In the genomic region with DNA sequence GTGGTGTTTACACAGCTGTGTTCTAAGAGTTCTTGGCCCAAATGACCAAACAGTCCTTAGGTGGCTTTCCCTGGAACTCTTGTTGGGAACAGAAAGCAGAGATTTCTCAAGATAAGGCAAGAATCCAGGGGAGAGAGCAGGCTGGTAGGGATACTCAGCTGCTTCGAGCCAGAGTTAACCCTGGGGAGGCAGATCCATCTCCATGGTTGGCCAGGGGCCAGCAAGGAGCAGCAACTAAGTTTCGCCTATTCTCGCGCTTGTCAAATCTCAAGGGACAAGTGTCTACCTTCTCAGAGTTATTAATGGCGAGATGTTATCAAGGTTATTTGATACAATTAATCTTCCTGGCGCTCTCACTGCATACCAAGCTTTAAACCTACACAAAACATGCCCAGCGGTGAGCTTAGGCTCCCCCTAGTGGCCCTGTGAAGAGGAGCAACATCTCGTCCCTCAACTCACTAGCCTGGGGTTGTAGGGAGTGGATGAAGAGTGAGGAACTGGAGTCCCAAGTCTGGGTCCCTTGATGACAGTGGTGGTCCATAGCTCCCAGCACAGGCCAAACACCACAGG, we compare ENCODE assay signal across 8 mouse cellular contexts. TPM values are rescaled to one million over a fixed set of nuclear protein-coding genes. Genes with fewer than 3 reads are reported as not detected.
DNase-seq lines count a peak whose midpoint lies in the region; ATAC-seq and TF ChIP-seq lines count a peak whose summit lies in the region.

No protein-coding gene starts in this region.

- H3K9me3 ChIP-seq in midbrain, embryonic 11.5 days (ENCODE audit: control insufficient read depth, low read length): no peaks in the 10 kb centered on the region
- no peaks in the 10 kb centered on the region for H3K9me3 ChIP-seq in midbrain, embryonic 13.5 days
- no peaks in the 10 kb centered on the region for H3K9me3 ChIP-seq in heart, postnatal 0 days (replicated peaks; ENCODE audit: control insufficient read depth, low read length)
- no peaks in the 10 kb centered on the region for H3K9me3 ChIP-seq in limb, embryonic 14.5 days (ENCODE audit: control insufficient read depth, low read length)

- TF ChIP-seq CTCF in heart, postnatal 0 days (IDR thresholded peaks at IDR 0.05; ENCODE audit: low read depth): peak; percentile 84

- H3K4me2 ChIP-seq in midbrain, embryonic 11.5 days: no peak overlapping the region
- no peak overlapping the region for H3K4me2 ChIP-seq in midbrain, embryonic 13.5 days (replicated peaks)
- H3K4me2 ChIP-seq in heart, postnatal 0 days (ENCODE audit: low read depth, low read length): no peak overlapping the region
- no peak overlapping the region for H3K4me2 ChIP-seq in limb, embryonic 14.5 days (replicated peaks; ENCODE audit: low read depth, low read length, severe bottlenecking)

- WGBS in midbrain, embryonic 11.5 days: 38% methylated on average over 8 of the region's 8 CpGs
- 29% methylated on average over 8 of the region's 8 CpGs for WGBS in midbrain, embryonic 13.5 days
- WGBS in heart, postnatal 0 days: 18% methylated on average over 8 of the region's 8 CpGs
- 35% methylated on average over 8 of the region's 8 CpGs for WGBS in limb, embryonic 14.5 days

- peaks cover 4% of the 10 kb centered on the region for H3K36me3 ChIP-seq in midbrain, embryonic 11.5 days (ENCODE audit: control insufficient read depth, insufficient read depth, low read length)
- peaks cover 18% of the 10 kb centered on the region for H3K36me3 ChIP-seq in midbrain, embryonic 13.5 days
- H3K36me3 ChIP-seq in heart, postnatal 0 days (replicated peaks; ENCODE audit: control insufficient read depth, insufficient read depth, low read length): peaks cover 49% of the 10 kb centered on the region
- peaks cover 30% of the 10 kb centered on the region for H3K36me3 ChIP-seq in limb, embryonic 14.5 days (ENCODE audit: control insufficient read depth, insufficient read depth, low read length)

- no peak for ATAC-seq in midbrain, embryonic 11.5 days (ENCODE audit: low FRiP score)
- ATAC-seq in midbrain, embryonic 13.5 days: no peak
- ATAC-seq in common myeloid progenitor, adult 5-6 weeks (replicated peaks; ENCODE audit: low read depth, poor library complexity, severe bottlenecking): peak; percentile 93
- ATAC-seq in heart, postnatal 0 days (ENCODE audit: insufficient read depth, low read depth): peak; percentile 45; the same call in 1 of the 2 replicates
- no peak for ATAC-seq in limb, embryonic 14.5 days (ENCODE audit: low FRiP score, low read depth)
- peak; percentile 72 for ATAC-seq in neutrophil, adult 5-6 weeks (ENCODE audit: extremely low read depth, insufficient number of reproducible peaks, low FRiP score, poor library complexity, severe bottlenecking)

- no peak overlapping the region for H3K4me3 ChIP-seq in midbrain, embryonic 11.5 days (ENCODE audit: low read depth, low read length)
- H3K4me3 ChIP-seq in midbrain, embryonic 13.5 days (replicated peaks): no peak overlapping the region
- no peak overlapping the region for H3K4me3 ChIP-seq in heart, postnatal 0 days (ENCODE audit: low read depth, low read length)
- H3K4me3 ChIP-seq in limb, embryonic 14.5 days (replicated peaks; ENCODE audit: low read length): no peak overlapping the region

- DNase-seq in midbrain, embryonic 11.5 days (ENCODE audit: low spot score, missing footprints): peak; percentile 86
- DNase-seq in T-cell, adult 2 months (ENCODE audit: low spot score): peak; percentile 42
- DNase-seq in heart, postnatal 0 days (ENCODE audit: low spot score): peak; percentile 52
- DNase-seq in limb, embryonic 14.5 days (ENCODE audit: low spot score): peak; percentile 26
- DNase-seq in ovary, postnatal 14 days (ENCODE audit: low spot score): no peak

- H3K27ac ChIP-seq in midbrain, embryonic 11.5 days (ENCODE audit: low read depth, low read length): no peak overlapping the region
- no peak overlapping the region for H3K27ac ChIP-seq in midbrain, embryonic 13.5 days
- H3K27ac ChIP-seq in heart, postnatal 0 days (ENCODE audit: low read depth): no peak overlapping the region
- no peak overlapping the region for H3K27ac ChIP-seq in limb, embryonic 14.5 days (replicated peaks; ENCODE audit: low read depth, low read length)

- no peaks in the 10 kb centered on the region for H3K27me3 ChIP-seq in midbrain, embryonic 11.5 days (ENCODE audit: control insufficient read depth, insufficient read depth, low read length)
- H3K27me3 ChIP-seq in midbrain, embryonic 13.5 days: no peaks in the 10 kb centered on the region
- no peaks in the 10 kb centered on the region for H3K27me3 ChIP-seq in heart, postnatal 0 days (ENCODE audit: control insufficient read depth, insufficient read depth, low read length)
- no peaks in the 10 kb centered on the region for H3K27me3 ChIP-seq in limb, embryonic 14.5 days (ENCODE audit: control insufficient read depth, insufficient read depth, low read length)

- H3K4me1 ChIP-seq in midbrain, embryonic 11.5 days (ENCODE audit: control insufficient read depth, insufficient read depth, low read length): no peaks in the 10 kb centered on the region
- H3K4me1 ChIP-seq in midbrain, embryonic 13.5 days (replicated peaks): no peaks in the 10 kb centered on the region
- H3K4me1 ChIP-seq in heart, postnatal 0 days (ENCODE audit: control insufficient read depth, insufficient read depth): no peaks in the 10 kb centered on the region
- no peaks in the 10 kb centered on the region for H3K4me1 ChIP-seq in limb, embryonic 14.5 days (ENCODE audit: control insufficient read depth, insufficient read depth, low read length)

- H3K9ac ChIP-seq in midbrain, embryonic 11.5 days (ENCODE audit: low read length): no peak overlapping the region
- H3K9ac ChIP-seq in midbrain, embryonic 13.5 days (replicated peaks): no peak overlapping the region
- no peak overlapping the region for H3K9ac ChIP-seq in heart, postnatal 0 days (replicated peaks; ENCODE audit: low read depth, low read length)
- H3K9ac ChIP-seq in limb, embryonic 14.5 days (ENCODE audit: low read depth, low read length, severe bottlenecking): no peak overlapping the region

- TF ChIP-seq POLR2A in limb, embryonic 14.5 days (IDR thresholded peaks at IDR 0.05; ENCODE audit: borderline replicate concordance, extremely low read depth, insufficient read depth, insufficient read length): no peak

- TF ChIP-seq EP300 in heart, postnatal 0 days (IDR thresholded peaks at IDR 0.05; ENCODE audit: low read depth): no peak

RNA-seq across cellular contexts. Expression of a gene that starts 6.9 kb away (rescaled TPM):
- polyA plus RNA-seq in midbrain, embryonic 11.5 days (2014; fragmentation: Nextera tagmentation; extraction: Ambion mirVana): 3.2 and 3.5 TPM in 2 replicates
- polyA plus RNA-seq in midbrain, embryonic 13.5 days (2015; fragmentation: Nextera tagmentation; extraction: Ambion mirVana): 10.3 TPM in 2 replicates
- total RNA-seq in common myeloid progenitor, adult 5-6 weeks (2017): 1.3 and 2.6 TPM in 2 replicates
- total RNA-seq in heart, postnatal 0 days (2014; rRNA removed; ENCODE audit: low replicate concordance): 9.8 and 11.2 TPM in 2 replicates
- polyA plus RNA-seq in heart, postnatal 0 days (2015; fragmentation: Nextera tagmentation; extraction: Ambion mirVana): 3.0 and 3.2 TPM in 2 replicates
- 4.8 and 5.7 TPM in 2 replicates for polyA plus RNA-seq in limb, embryonic 14.5 days (2012; rRNA removed)
- 3.7 and 4.6 TPM in 2 replicates for polyA plus RNA-seq in limb, embryonic 14.5 days (2014; fragmentation: Nextera tagmentation; extraction: Ambion mirVana)
- 2.9 and 3.6 TPM in 2 replicates for total RNA-seq in neutrophil, adult 5-6 weeks (2017)

RNA-seq across cellular contexts. Expression of a gene that starts 10.6 kb away (rescaled TPM):
- polyA plus RNA-seq in midbrain, embryonic 11.5 days (2014; fragmentation: Nextera tagmentation; extraction: Ambion mirVana): 28.4 and 30.9 TPM in 2 replicates
- 16.6 and 20.3 TPM in 2 replicates for polyA plus RNA-seq in midbrain, embryonic 13.5 days (2015; fragmentation: Nextera tagmentation; extraction: Ambion mirVana)
- total RNA-seq in common myeloid progenitor, adult 5-6 weeks (2017): 13.3 and 14.8 TPM in 2 replicates
- 110 and 113 TPM in 2 replicates for total RNA-seq in heart, postnatal 0 days (2014; rRNA removed; ENCODE audit: low replicate concordance)
- polyA plus RNA-seq in heart, postnatal 0 days (2015; fragmentation: Nextera tagmentation; extraction: Ambion mirVana): 67.2 and 67.4 TPM in 2 replicates
- polyA plus RNA-seq in limb, embryonic 14.5 days (2012; rRNA removed): 51.5 and 59.9 TPM in 2 replicates
- 51.7 and 54.3 TPM in 2 replicates for polyA plus RNA-seq in limb, embryonic 14.5 days (2014; fragmentation: Nextera tagmentation; extraction: Ambion mirVana)
- total RNA-seq in neutrophil, adult 5-6 weeks (2017): 80.5 and 82.4 TPM in 2 replicates

RNA-seq across cellular contexts. Expression of a gene that starts 26.3 kb away (rescaled TPM):
- polyA plus RNA-seq in midbrain, embryonic 11.5 days (2014; fragmentation: Nextera tagmentation; extraction: Ambion mirVana): 20.1 and 21.4 TPM in 2 replicates
- 39.2 and 39.8 TPM in 2 replicates for polyA plus RNA-seq in midbrain, embryonic 13.5 days (2015; fragmentation: Nextera tagmentation; extraction: Ambion mirVana)
- total RNA-seq in common myeloid progenitor, adult 5-6 weeks (2017): 0.29 and 0.69 TPM in 2 replicates
- 10.4 and 14.8 TPM in 2 replicates for total RNA-seq in heart, postnatal 0 days (2014; rRNA removed; ENCODE audit: low replicate concordance)
- 9.8 and 16.5 TPM in 2 replicates for polyA plus RNA-seq in heart, postnatal 0 days (2015; fragmentation: Nextera tagmentation; extraction: Ambion mirVana)
- 6.3 and 7.6 TPM in 2 replicates for polyA plus RNA-seq in limb, embryonic 14.5 days (2012; rRNA removed)
- polyA plus RNA-seq in limb, embryonic 14.5 days (2014; fragmentation: Nextera tagmentation; extraction: Ambion mirVana): 8.0 and 8.5 TPM in 2 replicates
- 0.81 and 1.5 TPM in 2 replicates for total RNA-seq in neutrophil, adult 5-6 weeks (2017)

RNA-seq across cellular contexts. Expression of a gene that starts 26.5 kb away (rescaled TPM):
- 0.57 and 0.64 TPM in 2 replicates for polyA plus RNA-seq in midbrain, embryonic 11.5 days (2014; fragmentation: Nextera tagmentation; extraction: Ambion mirVana)
- 0.54 and 0.67 TPM in 2 replicates for polyA plus RNA-seq in midbrain, embryonic 13.5 days (2015; fragmentation: Nextera tagmentation; extraction: Ambion mirVana)
- not detected in 2 replicates for total RNA-seq in common myeloid progenitor, adult 5-6 weeks (2017)
- total RNA-seq in heart, postnatal 0 days (2014; rRNA removed; ENCODE audit: low replicate concordance): not detected in 2 replicates
- 0.11 and 0.12 TPM in 2 replicates for polyA plus RNA-seq in heart, postnatal 0 days (2015; fragmentation: Nextera tagmentation; extraction: Ambion mirVana)
- 0.23 and 0.31 TPM in 2 replicates for polyA plus RNA-seq in limb, embryonic 14.5 days (2012; rRNA removed)
- polyA plus RNA-seq in limb, embryonic 14.5 days (2014; fragmentation: Nextera tagmentation; extraction: Ambion mirVana): 0.10 TPM in 1 of 2 replicates, not detected in the other
- total RNA-seq in neutrophil, adult 5-6 weeks (2017): 0.25 and 0.47 TPM in 2 replicates

RNA-seq across cellular contexts. Expression of a gene that starts 42.4 kb away (rescaled TPM):
- polyA plus RNA-seq in midbrain, embryonic 11.5 days (2014; fragmentation: Nextera tagmentation; extraction: Ambion mirVana): 73.0 and 80.6 TPM in 2 replicates
- 67.5 and 70.2 TPM in 2 replicates for polyA plus RNA-seq in midbrain, embryonic 13.5 days (2015; fragmentation: Nextera tagmentation; extraction: Ambion mirVana)
- 140 and 247 TPM in 2 replicates for total RNA-seq in common myeloid progenitor, adult 5-6 weeks (2017)
- 24.9 and 39.7 TPM in 2 replicates for total RNA-seq in heart, postnatal 0 days (2014; rRNA removed; ENCODE audit: low replicate concordance)
- polyA plus RNA-seq in heart, postnatal 0 days (2015; fragmentation: Nextera tagmentation; extraction: Ambion mirVana): 28.8 and 29.8 TPM in 2 replicates
- 62.5 and 68.4 TPM in 2 replicates for polyA plus RNA-seq in limb, embryonic 14.5 days (2012; rRNA removed)
- 58.0 and 60.6 TPM in 2 replicates for polyA plus RNA-seq in limb, embryonic 14.5 days (2014; fragmentation: Nextera tagmentation; extraction: Ambion mirVana)
- 42.6 and 51.2 TPM in 2 replicates for total RNA-seq in neutrophil, adult 5-6 weeks (2017)

Comparison
In these comparisons a context has a peak if more than half of its experiments do, and no peak if none do; other contexts are left out.
1. ATAC-seq: peak in common myeloid progenitor, adult 5-6 weeks (single experiment), heart, postnatal 0 days (single experiment) and neutrophil, adult 5-6 weeks (single experiment); none in midbrain, embryonic 11.5 days (single experiment), midbrain, embryonic 13.5 days (single experiment) and limb, embryonic 14.5 days (single experiment).